Mouse (Mus musculus) bone marrow, adult 2 months (tissue): ENCODE results near the gene Plcl2.

Experiments used
- CTCF ChIP-seq: fragments of 200-500 bp; IDR thresholded peaks from 2 replicates; pipeline ENCODE4 v1.5.1; 2011; ENCODE audit warnings: low read length, control low read depth; ENCODE audit not compliant: control insufficient read depth, insufficient read depth
- POLR2A ChIP-seq: fragments of 200-500 bp; IDR thresholded peaks from 2 replicates; pipeline ENCODE4 v1.6.1; 2011; ENCODE audit warnings: low read depth, mild to moderate bottlenecking, control low read depth, low read length, borderline replicate concordance; ENCODE audit not compliant: control insufficient read depth

DNA sequence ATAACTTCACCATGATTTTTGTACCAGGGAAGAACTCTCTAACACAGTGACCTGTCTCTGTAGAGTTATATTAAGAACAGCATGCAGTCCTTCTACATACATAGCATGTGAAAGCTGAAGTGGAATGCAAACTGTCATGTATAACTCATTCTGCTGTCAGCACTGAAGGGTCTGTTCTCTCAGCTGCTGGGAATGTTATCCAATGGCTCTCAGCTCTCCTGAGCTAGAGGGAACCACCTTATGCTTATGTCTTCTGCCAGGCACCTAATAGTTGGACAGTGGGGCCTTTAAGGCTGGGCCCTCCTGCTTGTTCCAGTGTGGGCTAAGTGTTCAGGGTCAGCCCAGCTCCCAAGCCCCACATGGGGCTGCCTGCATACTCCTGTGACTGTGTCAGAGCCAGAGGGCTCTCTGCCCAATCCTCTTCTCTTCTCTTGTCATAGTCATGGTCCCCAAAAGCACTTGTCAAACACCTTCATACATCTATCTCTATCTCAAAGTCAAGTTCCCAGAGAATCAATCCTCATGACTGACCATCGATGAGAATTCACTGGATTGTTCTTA, 22.1 kb upstream of the Plcl2 start:
- TF ChIP-seq CTCF (no peak), POLR2A (no peak)
